Mouse (Mus musculus) erythroblast, adult 5-6 weeks (primary cell): Measurements from ENCODE around the gene Dido1. TPM values are rescaled to one million over a fixed set of nuclear protein-coding genes. Genes with fewer than 3 reads are reported as not detected.

Experiments
- ATAC-seq: replicated peaks from 2 replicates; pipeline ENCODE4 v1.8.0; 2016; ENCODE audit warnings: moderate number of reproducible peaks, mild to moderate bottlenecking, moderate TSS enrichment, inconsistent platforms; ENCODE audit not compliant: poor library complexity, low FRiP score, severe bottlenecking
- total RNA-seq, 2 experiments: library from RNA; stranded (forward) in 1 of 2; stranded (reverse) in 1 of 2; fragments of 150-400 nt in 1 of 2; fragments of 200-764, 138-1000 nt in 1 of 2; gene quantifications; 2 replicates each; pipeline versions ENCODE4 v1.2.3 to v1.2.4; 2015 to 2017; ENCODE audit warnings: low replicate concordance in 2 of 2

Gene Dido1
- total RNA-seq, 2 experiments from 2014 or later = 25.2 to 45.2 TPM

- ATAC-seq = peak; percentile 45
Measured at GRCm38 (mm10) chr2:180701053-180701766, 8.6 kb downstream of the Dido1 start.

GRCm38 (mm10) chr2:180700457-180700856, 9.3 kb downstream of the Dido1 start:
- no peak for ATAC-seq

- ATAC-seq = no peak
Measured at GRCm38 (mm10) chr2:180695176-180695575, 14.6 kb downstream of the Dido1 start.

- ATAC-seq = no peak
Measured at GRCm38 (mm10) chr2:180692630-180693029, 17.2 kb downstream of the Dido1 start.

- ATAC-seq = no peak
Measured at GRCm38 (mm10) chr2:180689841-180690240, 20.0 kb downstream of the Dido1 start.

- 0 out of 2 replicates have a peak, but pooled peaks have one; percentile 21 for ATAC-seq
Measured at GRCm38 (mm10) chr2:180684031-180684430, 25.8 kb downstream of the Dido1 start.

GRCm38 (mm10) chr2:180683524-180683923, 26.3 kb downstream of the Dido1 start:
- ATAC-seq = peak; percentile 89

GRCm38 (mm10) chr2:180681225-180681624, 28.6 kb downstream of the Dido1 start:
- ATAC-seq = no peak

- ATAC-seq = peak; percentile 83
Measured at GRCm38 (mm10) chr2:180678609-180679140, 31.1 kb downstream of the Dido1 start.

- no peak for ATAC-seq
Measured at GRCm38 (mm10) chr2:180676706-180677105, 33.1 kb downstream of the Dido1 start.

GRCm38 (mm10) chr2:180662008-180662407, 47.8 kb downstream of the Dido1 start:
- no peak for ATAC-seq

- ATAC-seq = no peak
Measured at GRCm38 (mm10) chr2:180660521-180660920, 49.3 kb downstream of the Dido1 start.

GRCm38 (mm10) chr2:180659353-180660150, 50.2 kb downstream of the Dido1 start:
- no peak for ATAC-seq

- no peak for ATAC-seq
Measured at GRCm38 (mm10) chr2:180658381-180658780, 51.4 kb downstream of the Dido1 start.

GRCm38 (mm10) chr2:180657394-180658013, 52.3 kb downstream of the Dido1 start:
- peak; percentile 83 for ATAC-seq

- ATAC-seq = no peak
Measured at GRCm38 (mm10) chr2:180655150-180655549, 54.6 kb downstream of the Dido1 start.

GRCm38 (mm10) chr2:180654666-180655065, 55.1 kb downstream of the Dido1 start:
- ATAC-seq = no peak

- ATAC-seq = no peak
Measured at GRCm38 (mm10) chr2:180646841-180647240, 63.0 kb downstream of the Dido1 start.

- no peak for ATAC-seq
Measured at GRCm38 (mm10) chr2:180643626-180644025, 66.2 kb downstream of the Dido1 start.

- ATAC-seq = no peak
Measured at GRCm38 (mm10) chr2:180642555-180643260, 67.1 kb downstream of the Dido1 start, which contains the start of gene Tcfl5. Gene Tcfl5, minus strand, starts transcription at chr2:180642708.
